Mouse (Mus musculus) brain, embryonic 14.5 days (tissue): ENCODE results near the gene Fhad1. TPM values are rescaled to one million over a fixed set of nuclear protein-coding genes. Genes with fewer than 3 reads are reported as not detected.

ENCODE experiments used
- DNase-seq: peaks from one replicate; pipeline ENCODE4 v3.0.0-alpha.2; 2011; ENCODE audit warnings: low read depth
- CTCF ChIP-seq: fragments of 200-500 bp; IDR thresholded peaks from 2 replicates; pipeline ENCODE4 v1.5.1; 2012; ENCODE audit warnings: inconsistent platforms, mild to moderate bottlenecking, moderate library complexity, borderline replicate concordance; ENCODE audit not compliant: insufficient read depth, insufficient read length; ENCODE audit errors: extremely low read depth
- POLR2A ChIP-seq: fragments of 200-500 bp; IDR thresholded peaks from 2 replicates; pipeline ENCODE4 v1.6.1; 2012; ENCODE audit warnings: mild to moderate bottlenecking, inconsistent platforms, borderline replicate concordance; ENCODE audit not compliant: poor library complexity, insufficient read depth, insufficient read length, severe bottlenecking; ENCODE audit errors: extremely low read depth
- polyA plus RNA-seq: library from polyadenylated mRNA; depleted of rRNA; stranded (reverse); fragments of >200 nt; gene quantifications from 2 replicates; pipeline ENCODE4 v1.2.3, GENCODE M21; 2012

Gene Fhad1
- polyA plus RNA-seq, 1 experiment: 3.1 TPM

DNA sequence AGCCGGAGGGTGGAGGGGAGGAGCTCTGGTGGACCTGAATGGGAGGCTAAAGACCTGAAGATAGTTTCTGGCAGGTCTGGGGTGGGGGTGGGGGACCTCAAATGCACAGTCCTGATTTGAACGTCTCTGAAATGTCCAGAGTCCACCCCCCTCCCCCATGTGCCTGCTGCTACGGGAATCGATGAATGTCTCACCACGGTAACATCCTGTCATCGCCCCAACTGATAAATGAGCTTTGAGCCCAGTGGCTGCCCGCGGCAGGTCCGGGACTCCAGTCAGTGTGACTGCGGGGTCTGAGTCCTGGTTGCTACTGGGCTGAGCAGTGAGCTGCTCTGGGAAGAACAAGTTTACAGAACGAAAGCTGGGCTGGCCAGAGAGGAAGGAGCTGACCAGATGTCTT is 72.5 kb downstream of the Fhad1 start:
- no peak for TF ChIP-seq CTCF
- no peak for TF ChIP-seq POLR2A
- DNase-seq: no peak

DNA sequence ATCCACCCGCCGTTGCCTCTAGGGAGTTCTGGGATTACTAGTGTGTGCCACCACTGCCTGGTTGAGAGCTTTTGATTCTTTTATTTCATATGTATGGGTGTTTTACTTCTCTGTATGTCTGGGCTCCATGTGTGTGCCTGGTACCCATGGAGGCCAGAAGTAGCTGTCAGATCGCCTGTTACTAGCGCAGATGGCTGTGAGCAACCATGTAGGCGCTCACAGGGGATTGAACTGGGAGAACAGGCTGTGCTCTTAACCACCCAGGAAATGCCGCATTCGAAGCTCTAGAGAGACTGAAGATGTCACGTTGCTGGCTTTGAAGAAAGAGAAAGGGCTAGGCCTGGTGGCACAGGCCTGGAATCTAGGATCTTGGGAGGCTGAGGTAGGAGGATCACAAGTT is 73.6 kb downstream of the Fhad1 start:
- no peak for DNase-seq
- no peak for TF ChIP-seq CTCF

DNA sequence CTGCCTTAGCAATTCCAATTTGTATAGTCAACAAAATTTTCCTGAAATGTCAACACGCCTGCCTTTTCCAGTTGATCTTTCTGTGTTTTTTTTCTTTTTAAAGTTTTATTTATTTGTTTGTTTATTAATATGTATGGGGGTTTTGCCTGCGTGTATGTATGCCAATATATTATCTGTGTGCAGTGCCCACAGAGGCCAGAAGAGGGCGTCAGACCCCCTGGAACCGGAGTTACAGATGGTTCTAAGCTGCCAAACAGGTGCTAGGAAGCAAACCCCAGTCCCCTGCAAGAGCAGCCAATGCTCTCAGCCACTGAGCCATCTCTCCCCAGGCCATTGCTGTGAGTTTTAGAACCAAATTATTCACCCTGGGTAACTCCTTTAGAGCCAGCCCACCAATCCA is 76.3 kb downstream of the Fhad1 start:
- DNase-seq: no peak

DNA sequence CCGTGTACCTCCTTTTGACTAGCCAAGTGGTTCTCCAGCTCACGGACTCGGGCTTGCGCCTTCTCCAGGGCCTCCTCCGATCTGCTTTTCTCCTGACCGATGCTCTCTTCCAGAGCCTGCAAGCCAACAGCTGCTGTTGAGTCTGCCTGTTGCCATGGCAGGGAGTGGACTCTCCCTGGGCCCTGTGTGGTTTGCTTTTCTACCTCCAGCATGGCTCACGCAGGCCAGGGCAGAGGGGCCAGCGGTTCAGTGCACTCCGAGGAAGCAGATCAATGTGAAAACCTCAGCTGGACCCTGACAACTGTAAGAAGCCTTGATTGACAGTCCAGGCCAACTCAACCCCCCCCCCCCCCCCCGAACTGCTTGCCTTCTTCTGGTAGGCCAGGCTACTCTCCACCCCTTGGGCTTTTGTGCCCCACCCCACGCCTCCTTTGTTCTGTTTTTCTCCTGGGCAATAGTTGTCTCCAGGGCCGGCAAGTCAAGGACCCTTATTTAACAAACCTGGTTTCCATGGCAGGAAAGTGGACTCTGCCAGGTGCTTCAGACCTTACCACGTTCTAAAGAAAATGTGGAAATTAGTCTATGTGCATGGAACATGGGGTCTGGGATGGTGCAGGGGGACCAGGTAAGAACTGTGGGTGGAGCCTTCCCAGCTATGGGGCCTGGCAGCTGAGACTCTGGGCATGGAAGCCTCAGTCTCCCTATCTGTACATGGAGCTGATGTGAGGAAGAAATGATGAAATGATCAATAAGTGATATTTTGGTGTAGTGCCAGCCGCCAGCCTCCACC is 81.9 kb downstream of the Fhad1 start:
- peak; percentile 60 for DNase-seq

More for the DNA sequence above, 76.3 kb downstream of the Fhad1 start:
- no peak for TF ChIP-seq POLR2A
- TF ChIP-seq CTCF: peak; percentile 9; the same call in 1 of the 2 replicates

DNA sequence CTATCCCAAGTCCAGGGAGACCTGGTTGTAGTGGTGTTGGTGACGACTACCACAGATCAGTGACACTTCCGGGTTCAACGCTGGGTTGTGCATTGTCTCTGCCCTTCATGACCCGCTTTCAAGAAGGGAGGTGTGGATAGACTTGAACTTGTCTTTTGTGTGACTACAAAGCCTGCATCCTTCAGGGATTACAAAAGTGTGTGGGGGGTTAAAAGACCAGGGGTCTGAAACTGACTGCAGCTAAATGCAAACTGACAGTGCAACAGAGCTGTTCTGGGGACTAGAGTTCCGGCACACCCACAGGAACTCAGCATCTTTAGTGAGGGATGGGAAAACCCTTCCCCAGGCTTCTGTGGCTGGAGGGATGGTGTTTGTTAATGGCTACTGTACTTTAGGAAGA is 83.4 kb downstream of the Fhad1 start:
- DNase-seq: no peak
- TF ChIP-seq POLR2A: no peak
- TF ChIP-seq CTCF: no peak

More for the DNA sequence above, 81.9 kb downstream of the Fhad1 start:
- TF ChIP-seq CTCF (no peak), POLR2A (no peak)

DNA sequence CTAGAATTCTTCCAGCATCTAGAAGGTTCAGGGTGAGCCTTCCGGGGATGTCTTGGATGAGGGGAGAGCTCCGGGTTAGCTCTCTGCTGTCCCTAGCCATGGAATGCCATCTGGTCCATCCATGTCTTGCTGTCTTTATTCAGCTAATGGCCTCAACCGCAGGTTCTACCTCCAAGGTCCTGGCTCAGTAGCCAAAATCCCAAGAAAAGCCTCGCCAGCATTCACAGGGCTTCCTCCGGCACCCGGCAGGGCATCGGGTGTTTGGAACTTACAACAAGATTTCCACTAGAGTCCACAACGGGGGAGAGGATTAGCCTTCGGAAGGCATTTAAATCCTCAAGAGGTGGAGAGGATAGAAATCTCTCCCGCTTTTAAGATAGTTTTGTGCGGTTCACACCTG is 84.9 kb downstream of the Fhad1 start:
- no peak for DNase-seq
- TF ChIP-seq CTCF (no peak), POLR2A (no peak)

DNA sequence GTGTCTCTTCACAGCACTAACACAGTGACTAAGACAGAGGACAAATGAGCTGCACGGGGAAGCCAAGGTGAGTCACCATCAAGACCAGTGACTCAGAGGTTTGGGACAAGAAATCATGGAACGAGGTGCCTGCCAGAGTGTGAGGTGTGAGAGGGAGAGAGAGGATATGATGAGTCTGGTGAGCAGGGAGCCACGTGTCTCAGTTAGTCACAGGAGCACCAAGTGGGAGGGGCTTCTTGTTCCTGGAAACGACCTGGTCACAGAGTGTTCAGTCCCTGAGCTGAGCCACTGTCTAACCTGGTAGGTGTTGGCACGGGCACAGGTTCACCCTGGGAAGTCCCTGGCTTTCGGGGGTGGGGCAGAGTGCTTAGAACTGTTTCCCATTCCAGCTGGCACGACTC is 86.0 kb downstream of the Fhad1 start:
- TF ChIP-seq CTCF (no peak), POLR2A (no peak)
- DNase-seq: no peak

DNA sequence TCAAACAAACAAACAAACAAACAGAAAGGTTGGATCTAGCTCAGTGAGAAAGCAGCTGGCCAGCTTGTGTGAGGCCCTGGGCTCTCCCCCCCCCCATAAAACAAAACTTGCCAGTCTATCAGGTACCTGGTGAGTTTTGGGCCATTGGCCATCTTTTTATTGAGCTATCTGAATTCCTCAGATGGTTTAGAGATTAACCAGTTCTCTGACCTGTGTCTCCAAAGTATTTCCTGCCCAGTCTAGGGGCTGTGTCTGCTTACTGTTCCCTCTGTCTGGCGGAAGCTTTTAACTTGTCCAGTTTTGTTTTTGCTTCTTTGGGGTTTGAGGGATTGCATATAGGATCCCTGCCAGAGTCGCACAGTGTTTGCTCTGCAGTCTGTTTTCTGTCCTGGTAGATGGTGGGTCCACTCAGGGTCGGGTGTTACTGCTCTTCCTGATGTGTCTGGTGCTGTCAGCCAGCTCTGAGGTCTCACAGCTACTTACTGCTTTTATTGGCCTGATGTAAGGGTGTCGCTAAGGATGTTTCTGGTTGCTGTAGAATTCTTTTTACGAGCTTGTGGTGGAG is 89.0 kb downstream of the Fhad1 start:
- DNase-seq: no peak
- TF ChIP-seq CTCF (no peak), POLR2A (no peak)

DNA sequence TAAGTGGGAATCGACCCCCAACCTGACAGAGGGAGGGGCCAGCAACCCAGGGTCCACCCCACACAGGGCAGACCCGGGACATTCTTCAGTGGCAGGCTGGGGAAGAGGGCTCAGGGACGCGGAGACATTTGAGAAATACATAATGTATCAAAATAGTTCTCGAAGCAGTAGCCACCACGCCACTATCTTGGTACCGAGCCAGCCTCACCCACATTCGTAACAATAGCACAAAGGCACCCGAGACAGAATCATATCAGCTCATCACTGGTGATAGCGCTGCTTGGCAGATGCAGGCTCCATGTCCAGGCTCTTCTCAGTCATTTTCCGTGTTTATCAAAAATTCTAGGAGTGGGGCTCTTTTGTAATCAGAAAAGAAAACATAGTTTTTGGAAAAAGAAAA is 90.9 kb downstream of the Fhad1 start:
- no peak for DNase-seq
- no peak for TF ChIP-seq POLR2A
- TF ChIP-seq CTCF: no peak

DNA sequence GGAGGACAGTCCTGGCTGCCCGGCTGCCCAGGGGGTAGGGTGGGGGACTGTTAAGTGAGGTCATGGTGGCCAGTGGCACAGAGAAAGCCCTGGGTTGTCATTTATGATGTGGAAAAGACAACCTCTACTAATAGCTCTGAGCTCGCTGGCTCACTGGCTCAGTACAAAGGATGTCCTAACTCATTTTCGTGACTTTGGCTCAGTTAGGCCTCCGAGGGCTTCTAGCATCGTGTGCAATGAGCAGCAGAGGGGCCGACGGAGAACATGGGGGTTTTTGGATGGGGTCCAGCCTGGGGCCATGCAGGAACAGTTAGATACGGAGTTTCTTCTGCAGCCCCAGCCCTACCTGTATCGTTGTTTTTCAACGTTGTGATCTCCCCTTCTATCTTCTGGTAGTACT is 94.5 kb downstream of the Fhad1 start:
- TF ChIP-seq POLR2A (no peak), CTCF (no peak)

DNA sequence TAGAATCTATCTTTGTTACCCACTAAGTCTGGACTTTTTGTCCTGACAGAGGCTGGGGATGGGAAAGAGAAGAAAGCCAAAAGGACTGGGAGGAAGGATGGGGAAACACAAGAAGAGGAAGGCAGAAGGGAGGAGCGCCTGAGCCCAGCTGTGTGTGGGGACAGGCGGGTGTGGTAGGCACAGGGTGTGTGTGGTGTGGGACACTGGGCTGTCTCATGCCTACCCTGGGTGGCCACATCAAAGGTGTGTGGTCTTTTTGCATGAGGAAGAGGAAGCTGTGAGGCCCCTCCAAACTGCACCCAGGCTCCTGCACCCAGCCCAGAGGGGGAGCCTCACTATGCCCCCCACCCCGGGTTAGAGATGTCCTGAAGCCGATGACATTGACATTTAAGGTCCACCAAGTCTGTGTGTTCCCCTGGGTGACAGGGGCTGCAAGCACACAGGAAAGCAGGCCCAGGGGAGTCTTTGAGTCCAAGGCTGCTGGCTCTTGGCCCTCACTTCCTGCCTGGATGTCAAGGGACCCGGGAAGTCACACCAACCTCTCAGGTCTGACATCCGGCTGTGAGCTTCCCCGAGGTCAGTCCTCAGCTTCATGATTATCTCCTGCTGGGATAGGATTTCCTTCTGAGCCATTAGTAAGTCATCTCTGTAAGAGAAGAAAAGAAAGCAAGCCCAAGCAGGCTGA is 97.0 kb downstream of the Fhad1 start:
- no peak for DNase-seq
- TF ChIP-seq CTCF: no peak
- no peak for TF ChIP-seq POLR2A

More for the DNA sequence above, 94.5 kb downstream of the Fhad1 start:
- DNase-seq: no peak

DNA sequence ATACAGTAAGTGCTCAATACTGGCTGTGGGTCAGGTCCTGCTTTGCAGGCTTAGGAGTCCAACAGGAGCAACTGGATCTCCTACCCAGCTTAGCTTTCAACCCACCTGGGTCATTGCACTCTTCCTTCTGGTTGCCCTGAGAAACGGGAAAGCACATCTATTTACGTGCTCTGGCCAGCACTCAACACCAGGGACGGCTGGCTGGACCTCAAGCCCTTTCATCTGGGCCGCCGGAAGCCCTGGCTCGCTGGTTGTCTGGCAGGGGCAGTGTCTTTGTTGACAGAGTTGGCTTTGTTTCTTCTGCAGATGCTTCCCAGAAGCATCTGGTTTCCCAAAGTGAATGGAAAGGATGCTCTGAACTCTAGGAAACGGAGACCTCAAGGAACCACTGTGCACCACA is 100.8 kb downstream of the Fhad1 start:
- peak; percentile 70 for DNase-seq
- TF ChIP-seq CTCF (no peak), POLR2A (no peak)

DNA sequence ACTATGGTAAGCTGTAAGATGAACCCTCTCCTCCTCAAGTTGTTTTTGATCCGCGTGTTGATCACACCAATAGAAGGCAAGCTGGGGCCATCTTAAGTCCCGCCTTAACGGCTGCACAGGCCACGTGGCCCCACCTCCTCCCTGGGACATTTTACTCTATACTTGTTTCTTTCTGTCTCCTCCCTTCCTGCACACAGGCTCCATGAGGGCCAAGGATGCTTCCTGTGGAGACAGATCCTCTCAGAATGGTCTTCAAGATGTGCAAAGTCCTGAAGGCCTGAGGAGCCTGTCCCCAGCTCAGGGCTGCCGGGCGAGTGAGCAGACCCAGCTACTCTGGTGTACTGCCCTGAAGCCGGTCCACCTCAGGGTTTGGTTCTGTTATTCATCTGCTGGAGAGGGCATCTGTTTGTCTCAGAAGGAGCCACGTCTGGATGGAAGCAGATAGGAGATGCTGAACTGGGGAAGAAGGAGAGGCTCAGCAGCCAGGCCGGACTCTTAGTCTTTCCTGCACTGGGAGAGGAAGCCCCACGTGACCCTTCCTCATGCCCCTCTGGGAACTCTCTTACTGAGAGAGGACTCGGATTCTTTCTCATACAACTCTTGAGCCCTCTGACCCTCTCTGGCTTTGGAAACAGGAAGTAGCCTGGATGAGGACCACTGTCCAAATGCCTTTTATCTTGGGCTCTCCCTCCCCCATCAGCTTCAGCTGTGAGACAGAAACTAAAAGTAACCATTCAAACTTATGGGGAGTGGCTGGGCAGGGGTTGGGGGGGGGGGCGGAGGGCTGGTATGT is 101.5 kb downstream of the Fhad1 start:
- no peak for TF ChIP-seq POLR2A
- no peak for TF ChIP-seq CTCF
- DNase-seq: no peak
